Mouse (Mus musculus) splenic B cell, adult 2 months (primary cell): ENCODE results near the gene Ddx6.

Source experiments
- DNase-seq: peaks from one replicate; pipeline ENCODE4 v3.0.0-alpha.2; 2011; ENCODE audit warnings: low read depth, low spot score
- H3K27me3 ChIP-seq: 2 replicates; pipeline ENCODE4 v1.6.1; 2012; ENCODE audit warnings: mild to moderate bottlenecking, low read length, moderate library complexity, mixed read lengths; ENCODE audit not compliant: control insufficient read depth, poor library complexity, insufficient read depth, severe bottlenecking
- H3K36me3 ChIP-seq: 2 replicates; pipeline ENCODE4 v1.6.1; 2012; ENCODE audit warnings: mild to moderate bottlenecking, low read length, moderate library complexity, mixed read lengths; ENCODE audit not compliant: control insufficient read depth, poor library complexity, insufficient read depth, severe bottlenecking

Gene Ddx6

GRCm38 (mm10) chr9:44673005-44673404, 68.3 kb downstream of the Ddx6 start, which contains the start of gene Treh:
Treh (plus strand) TSS chr9:44673233.
- H3K36me3 ChIP-seq, result no peaks in the 10 kb centered on the region
- H3K27me3 ChIP-seq, result no peaks in the 10 kb centered on the region
- no peak for DNase-seq

GRCm38 (mm10) chr9:44678288-44678871, 73.7 kb downstream of the Ddx6 start:
- Histone ChIP-seq H3K27me3 (no peaks in the 10 kb centered on the region), H3K36me3 (no peaks in the 10 kb centered on the region)
- DNase-seq, result peak; percentile 43

GRCm38 (mm10) chr9:44679565-44679964, 74.9 kb downstream of the Ddx6 start:
- H3K27me3 ChIP-seq, result no peaks in the 10 kb centered on the region
- no peak for DNase-seq
- no peaks in the 10 kb centered on the region for H3K36me3 ChIP-seq

GRCm38 (mm10) chr9:44683046-44683445, 78.4 kb downstream of the Ddx6 start:
- no peak for DNase-seq
- no peaks in the 10 kb centered on the region for H3K27me3 ChIP-seq

GRCm38 (mm10) chr9:44685346-44686330, 80.9 kb downstream of the Ddx6 start:
- peak; percentile 83 for DNase-seq
- H3K36me3 ChIP-seq, result no peaks in the 10 kb centered on the region
- no peaks in the 10 kb centered on the region for H3K27me3 ChIP-seq

More at GRCm38 (mm10) chr9:44683046-44683445, 78.4 kb downstream of the Ddx6 start:
- H3K36me3 ChIP-seq, result no peaks in the 10 kb centered on the region

GRCm38 (mm10) chr9:44686638-44687037, 81.9 kb downstream of the Ddx6 start:
- DNase-seq, result no peak
- Histone ChIP-seq H3K36me3 (no peaks in the 10 kb centered on the region), H3K27me3 (no peaks in the 10 kb centered on the region)

- Histone ChIP-seq H3K36me3 (no peaks in the 10 kb centered on the region), H3K27me3 (no peaks in the 10 kb centered on the region)
- no peak for DNase-seq
These were observed 83.3 kb downstream of the Ddx6 start for GRCm38 (mm10) chr9:44688013-44688412.
